Mouse (Mus musculus) forebrain, postnatal 0 days (tissue): Measurements from ENCODE around the gene Fcgr3. TPM values are rescaled to one million over a fixed set of nuclear protein-coding genes. Genes with fewer than 3 reads are reported as not detected.

Experiments
- ATAC-seq: fragments of 200-750 bp; cut with Nextera tagmentation; 2 replicates; pipeline ENCODE4 v1.8.0; 2017; ENCODE audit warnings: mild to moderate bottlenecking, moderate library complexity
- DNase-seq: peaks from one replicate; pipeline ENCODE4 v3.0.0-alpha.2; 2015
- H3K27ac ChIP-seq: fragments of 300-500 bp; sonication (generic); 2 replicates; pipeline ENCODE4 v1.5.1; 2014; ENCODE audit warnings: low read depth, mild to moderate bottlenecking, antibody characterized with exemption, low read length, moderate library complexity, mixed read lengths
- H3K27me3 ChIP-seq: fragments of 300-500 bp; sonication (generic); 2 replicates; pipeline ENCODE4 v1.6.1; 2014; ENCODE audit warnings: mild to moderate bottlenecking, low read length, mixed read lengths; ENCODE audit not compliant: insufficient read depth
- H3K36me3 ChIP-seq: fragments of 300-500 bp; sonication (generic); 2 replicates; pipeline ENCODE4 v1.6.1; 2014; ENCODE audit warnings: mild to moderate bottlenecking, moderate library complexity; ENCODE audit not compliant: insufficient read depth
- H3K4me1 ChIP-seq: fragments of 300-500 bp; sonication (generic); 2 replicates; pipeline ENCODE4 v1.6.1; 2014; ENCODE audit warnings: antibody characterized with exemption; ENCODE audit not compliant: insufficient read depth
- H3K4me2 ChIP-seq: fragments of 300-500 bp; sonication (generic); 2 replicates; pipeline ENCODE4 v1.6.1; 2014; ENCODE audit warnings: low read depth, mild to moderate bottlenecking, moderate library complexity
- H3K4me3 ChIP-seq: fragments of 300-500 bp; sonication (generic); 2 replicates; pipeline ENCODE4 v1.5.1; 2014; ENCODE audit warnings: low read depth, low read length, mixed read lengths
- H3K9ac ChIP-seq: fragments of 300-500 bp; sonication (generic); 2 replicates; pipeline ENCODE4 v1.6.1; 2014; ENCODE audit warnings: mild to moderate bottlenecking
- H3K9me3 ChIP-seq: fragments of 300-500 bp; sonication (generic); 2 replicates; pipeline ENCODE4 v1.6.1; 2016; ENCODE audit warnings: low read length
- CTCF ChIP-seq: sonication (generic); IDR thresholded peaks from 2 replicates; pipeline ENCODE4 v1.5.1; 2016; ENCODE audit warnings: antibody characterized with exemption, control low read depth, low read depth
- WGBS: fragments of 180-500 bp; shearing (Covaris S2); extraction: QIAGEN DNeasy Blood & Tissue Kit; methylation state at CpG from one replicate; pipeline ENCODE4 v1.1.7; 2014; 5-methylcytosine and 5-hydroxymethylcytosine counted together
- microRNA-seq, 2 experiments: library from miRNA; unstranded; fragments of <30 nt; microRNA quantifications; one replicate each; pipeline ENCODE4; 2016
- polyA plus RNA-seq: library from polyadenylated mRNA; unstranded; fragments of >200 nt; fragmentation: Nextera tagmentation; extraction: Ambion mirVana; gene quantifications from 2 replicates; pipeline ENCODE4 v1.2.1, GENCODE M21; 2015
- total RNA-seq: library from RNA; depleted of rRNA; stranded (reverse); fragments of >200 nt; gene quantifications from 2 replicates; pipeline ENCODE4 v1.2.3, GENCODE M21; 2014; rRNA removed

Gene Fcgr3
- total and polyA plus RNA-seq, 2 experiments from 2014 or later, result 13.9 to 14.9 TPM

- H3K36me3 ChIP-seq, result no peaks in the 10 kb centered on the region
- H3K9me3 ChIP-seq, result no peaks in the 10 kb centered on the region
- TF ChIP-seq CTCF, result no peak
- H3K9ac ChIP-seq, result no peak overlapping the region
- no peaks in the 10 kb centered on the region for H3K27me3 ChIP-seq
- no peak for ATAC-seq
- H3K27ac ChIP-seq, result no peak overlapping the region
- H3K4me2 ChIP-seq, result no peak overlapping the region
- H3K4me3 ChIP-seq, result no peak overlapping the region
- H3K4me1 ChIP-seq, result no peaks in the 10 kb centered on the region
- no peak for DNase-seq
These were observed 59.1 kb downstream of the Fcgr3 start for GRCm38 (mm10) chr1:171005586-171005985.

GRCm38 (mm10) chr1:171005081-171005480, 59.7 kb downstream of the Fcgr3 start:
- DNase-seq (no peak), ATAC-seq (no peak)
- TF ChIP-seq CTCF, result no peak
- Histone ChIP-seq H3K27ac (no peak overlapping the region), H3K4me1 (no peaks in the 10 kb centered on the region), H3K36me3 (no peaks in the 10 kb centered on the region), H3K27me3 (no peaks in the 10 kb centered on the region), H3K9me3 (no peaks in the 10 kb centered on the region), H3K4me2 (no peak overlapping the region), H3K9ac (no peak overlapping the region), H3K4me3 (no peak overlapping the region)
- WGBS, result 71% methylated on average over 6 of the region's 6 CpGs

Small RNA genes lying within 50 kb of the gene (microRNA-seq; reads per million reads assigned to microRNA genes)
- 0 reads per million in 2 experiments for gene Gm27552
- gene Gm27844, result 0 reads per million in 2 experiments
- gene Mir6546, result 0.73 to 0.77 reads per million in 2 experiments

Other genes starting within 250 kb of the Fcgr3 start
- gene Atf6, start 197.2 kb downstream of the Fcgr3 start, total RNA-seq, result 14.3 and 18.1 TPM in 2 replicates
- 3.7 and 5.3 TPM in 2 replicates for gene Atf6, start 197.2 kb downstream of the Fcgr3 start, polyA plus RNA-seq
- gene Gm26620, start 179.9 kb downstream of the Fcgr3 start, total RNA-seq, result 2.4 TPM in 1 of 2 replicates, not detected in the other
- 0.43 and 0.48 TPM in 2 replicates for gene Gm26620, start 179.9 kb downstream of the Fcgr3 start, polyA plus RNA-seq
- 41.0 and 44.2 TPM in 2 replicates for gene Dusp12, start 179.4 kb downstream of the Fcgr3 start, total RNA-seq
- 37.4 and 39.2 TPM in 2 replicates for gene Dusp12, start 179.4 kb downstream of the Fcgr3 start, polyA plus RNA-seq
- not detected in 2 replicates for gene Fcrlb, start 152.0 kb downstream of the Fcgr3 start, total RNA-seq
- gene Fcrlb, start 152.0 kb downstream of the Fcgr3 start, polyA plus RNA-seq, result 0.40 and 1.1 TPM in 2 replicates
- gene Fcrla, start 137.4 kb downstream of the Fcgr3 start, total RNA-seq, result not detected in 2 replicates
- 0.11 TPM in 1 of 2 replicates, not detected in the other for gene Fcrla, start 137.4 kb downstream of the Fcgr3 start, polyA plus RNA-seq
- 2.2 and 2.3 TPM in 2 replicates for gene Fcgr2b, start 88.4 kb downstream of the Fcgr3 start, total RNA-seq
- gene Fcgr2b, start 88.4 kb downstream of the Fcgr3 start, polyA plus RNA-seq, result 3.8 and 3.9 TPM in 2 replicates
- gene Fcgr4, start 46.0 kb downstream of the Fcgr3 start, total RNA-seq, result 0.76 TPM in 1 of 2 replicates, not detected in the other
- 0.44 and 0.67 TPM in 2 replicates for gene Fcgr4, start 46.0 kb downstream of the Fcgr3 start, polyA plus RNA-seq
- gene Cfap126, start 49.0 kb upstream of the Fcgr3 start, total RNA-seq, result 1.7 and 2.4 TPM in 2 replicates
- 11.7 and 13.7 TPM in 2 replicates for gene Cfap126, start 49.0 kb upstream of the Fcgr3 start, polyA plus RNA-seq
- gene Sdhc, start 85.7 kb upstream of the Fcgr3 start, total RNA-seq, result 195 and 197 TPM in 2 replicates
- 285 and 302 TPM in 2 replicates for gene Sdhc, start 85.7 kb upstream of the Fcgr3 start, polyA plus RNA-seq
- gene Mpz, start 85.8 kb upstream of the Fcgr3 start, total RNA-seq, result 0.38 TPM in 1 of 2 replicates, not detected in the other
- gene Mpz, start 85.8 kb upstream of the Fcgr3 start, polyA plus RNA-seq, result 0.30 and 0.67 TPM in 2 replicates
- gene Pcp4l1, start 131.3 kb upstream of the Fcgr3 start, total RNA-seq, result 12.3 and 16.2 TPM in 2 replicates
- 31.4 and 33.4 TPM in 2 replicates for gene Pcp4l1, start 131.3 kb upstream of the Fcgr3 start, polyA plus RNA-seq
- not detected in 2 replicates for gene Nr1i3, start 149.0 kb upstream of the Fcgr3 start, total RNA-seq
- gene Nr1i3, start 149.0 kb upstream of the Fcgr3 start, polyA plus RNA-seq, result 0.16 and 0.19 TPM in 2 replicates
- 46.5 and 62.7 TPM in 2 replicates for gene Tomm40l, start 157.6 kb upstream of the Fcgr3 start, total RNA-seq
- 39.8 and 41.7 TPM in 2 replicates for gene Tomm40l, start 157.6 kb upstream of the Fcgr3 start, polyA plus RNA-seq
- gene Apoa2, start 160.1 kb upstream of the Fcgr3 start, total RNA-seq, result 0.92 and 2.0 TPM in 2 replicates
- gene Apoa2, start 160.1 kb upstream of the Fcgr3 start, polyA plus RNA-seq, result 2.7 and 4.0 TPM in 2 replicates
- gene Fcer1g, start 169.4 kb upstream of the Fcgr3 start, total RNA-seq, result 7.6 and 11.2 TPM in 2 replicates
- gene Fcer1g, start 169.4 kb upstream of the Fcgr3 start, polyA plus RNA-seq, result 33.2 and 37.9 TPM in 2 replicates
- 4.5 and 5.9 TPM in 2 replicates for gene Adamts4, start 185.5 kb upstream of the Fcgr3 start, total RNA-seq
- 2.6 and 5.6 TPM in 2 replicates for gene Adamts4, start 185.5 kb upstream of the Fcgr3 start, polyA plus RNA-seq
- gene Ndufs2, start 186.5 kb upstream of the Fcgr3 start, total RNA-seq, result 203 and 270 TPM in 2 replicates
- 219 and 243 TPM in 2 replicates for gene Ndufs2, start 186.5 kb upstream of the Fcgr3 start, polyA plus RNA-seq
- gene B4galt3, start 205.4 kb upstream of the Fcgr3 start, total RNA-seq, result 75.1 and 99.3 TPM in 2 replicates
- 104 and 115 TPM in 2 replicates for gene B4galt3, start 205.4 kb upstream of the Fcgr3 start, polyA plus RNA-seq
- 26.6 and 30.6 TPM in 2 replicates for gene Ppox, start 216.3 kb upstream of the Fcgr3 start, total RNA-seq
- gene Ppox, start 216.3 kb upstream of the Fcgr3 start, polyA plus RNA-seq, result 21.1 and 23.3 TPM in 2 replicates
- 56.8 and 66.5 TPM in 2 replicates for gene Usp21, start 223.1 kb upstream of the Fcgr3 start, total RNA-seq
- gene Usp21, start 223.1 kb upstream of the Fcgr3 start, polyA plus RNA-seq, result 66.4 and 80.4 TPM in 2 replicates
- 96.6 and 123 TPM in 2 replicates for gene Ufc1, start 230.1 kb upstream of the Fcgr3 start, total RNA-seq
- gene Ufc1, start 230.1 kb upstream of the Fcgr3 start, polyA plus RNA-seq, result 133 and 150 TPM in 2 replicates